Mouse (Mus musculus) heart, embryonic 14.5 days (tissue): ENCODE results near the gene Fam131a. TPM values are rescaled to one million over a fixed set of nuclear protein-coding genes. Genes with fewer than 3 reads are reported as not detected.

Experiments
- ATAC-seq: fragments of 200-750 bp; cut with Nextera tagmentation; 2 replicates; pipeline ENCODE4 v1.8.0; 2017; ENCODE audit warnings: low read depth, moderate TSS enrichment; ENCODE audit not compliant: insufficient number of reproducible peaks, insufficient read depth, low FRiP score
- H3K27ac ChIP-seq, 2 experiments: fragments of 200-500 bp in 1 of 2; fragments of 300-500 bp in 1 of 2; sonication (generic) in 1 of 2; replicated peaks in 1 of 2; 2 replicates each; pipeline ENCODE4 v1.5.1; 2012 to 2014; ENCODE audit warnings: low read depth in 2 of 2, low read length in 2 of 2, control low read depth in 1 of 2, mild to moderate bottlenecking in 1 of 2, mixed read lengths in 1 of 2; ENCODE audit not compliant: control insufficient read depth in 1 of 2, insufficient read depth in 1 of 2
- H3K27me3 ChIP-seq: fragments of 300-500 bp; sonication (generic); 2 replicates; pipeline ENCODE4 v1.6.1; 2014; ENCODE audit warnings: mild to moderate bottlenecking, low read length, control low read depth; ENCODE audit not compliant: control insufficient read depth, insufficient read depth
- H3K36me3 ChIP-seq: fragments of 300-500 bp; sonication (generic); 2 replicates; pipeline ENCODE4 v1.6.1; 2014; ENCODE audit warnings: mild to moderate bottlenecking, control low read depth, low read length, mixed read lengths; ENCODE audit not compliant: control insufficient read depth, insufficient read depth
- H3K4me1 ChIP-seq, 2 experiments: fragments of 200-500 bp in 1 of 2; fragments of 300-500 bp in 1 of 2; sonication (generic) in 1 of 2; 2 replicates each; pipeline ENCODE4 v1.6.1; 2012 to 2014; ENCODE audit warnings: low read length in 2 of 2, control low read depth in 1 of 2, mixed read lengths in 1 of 2; ENCODE audit not compliant: control insufficient read depth in 2 of 2, insufficient read depth in 2 of 2
- H3K4me2 ChIP-seq: fragments of 300-500 bp; sonication (generic); 2 replicates; pipeline ENCODE4 v1.6.1; 2014; ENCODE audit warnings: mild to moderate bottlenecking, low read length
- H3K4me3 ChIP-seq, 2 experiments: fragments of 200-500 bp in 1 of 2; fragments of 300-500 bp in 1 of 2; sonication (generic) in 1 of 2; 2 replicates each; pipeline ENCODE4 v1.5.1; 2012 to 2014; ENCODE audit warnings: low read length in 2 of 2, mild to moderate bottlenecking in 2 of 2, control low read depth in 1 of 2, low read depth in 1 of 2, moderate library complexity in 1 of 2; ENCODE audit not compliant: control insufficient read depth in 1 of 2, insufficient read depth in 1 of 2
- H3K9ac ChIP-seq: fragments of 300-500 bp; sonication (generic); 2 replicates; pipeline ENCODE4 v1.6.1; 2014; ENCODE audit warnings: mild to moderate bottlenecking, low read length
- H3K9me3 ChIP-seq: fragments of 300-500 bp; sonication (generic); 2 replicates; pipeline ENCODE4 v1.6.1; 2016; ENCODE audit warnings: low read length, control low read depth; ENCODE audit not compliant: control insufficient read depth
- WGBS: fragments of 180-500 bp; shearing (Covaris S2); extraction: QIAGEN DNeasy Blood & Tissue Kit; methylation state at CpG from one replicate; pipeline ENCODE4 v1.1.7; 2014; 5-methylcytosine and 5-hydroxymethylcytosine counted together
- polyA plus RNA-seq: library from polyadenylated mRNA; unstranded; fragments of >200 nt; fragmentation: Nextera tagmentation; extraction: Ambion mirVana; gene quantifications from 2 replicates; pipeline ENCODE4 v1.2.1, GENCODE M21; 2014

Gene Fam131a
- polyA plus RNA-seq, 1 experiment from 2014 or later = 7.2 TPM

DNA sequence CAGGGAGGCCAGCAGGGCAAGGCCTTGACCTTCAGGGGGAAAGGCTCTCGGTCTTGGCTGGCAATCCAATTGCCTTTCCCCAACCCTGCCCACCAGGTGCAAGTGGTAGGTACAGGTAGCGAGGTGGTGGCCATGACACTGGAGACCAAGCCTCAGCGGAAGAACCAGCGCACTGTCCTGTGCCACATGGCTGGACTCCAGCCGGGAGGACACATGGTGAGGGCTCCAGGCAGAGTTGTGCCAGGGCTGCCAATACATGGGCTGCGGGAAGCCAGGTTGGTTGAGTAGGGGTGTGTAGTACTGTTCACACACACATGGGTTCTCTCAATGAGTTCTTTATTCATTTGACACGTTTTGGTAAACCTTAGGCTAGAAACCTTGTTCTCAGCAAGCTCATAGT is 43.1 kb downstream of the Fam131a start:
- no peak for ATAC-seq
- Histone ChIP-seq H3K9ac (no peak overlapping the region), H3K9me3 (no peaks in the 10 kb centered on the region), H3K36me3 (no peaks in the 10 kb centered on the region), H3K4me3 (no peak overlapping the region), H3K27ac (no peak overlapping the region), H3K4me1 (peaks cover 2 to 15% of the 10 kb centered on the region in 2 experiments; a peak in 3 of 4 replicates), H3K27me3 (peaks cover 63% of the 10 kb centered on the region), H3K4me2 (no peak overlapping the region)
- 82% methylated on average over 7 of the region's 7 CpGs for WGBS

DNA sequence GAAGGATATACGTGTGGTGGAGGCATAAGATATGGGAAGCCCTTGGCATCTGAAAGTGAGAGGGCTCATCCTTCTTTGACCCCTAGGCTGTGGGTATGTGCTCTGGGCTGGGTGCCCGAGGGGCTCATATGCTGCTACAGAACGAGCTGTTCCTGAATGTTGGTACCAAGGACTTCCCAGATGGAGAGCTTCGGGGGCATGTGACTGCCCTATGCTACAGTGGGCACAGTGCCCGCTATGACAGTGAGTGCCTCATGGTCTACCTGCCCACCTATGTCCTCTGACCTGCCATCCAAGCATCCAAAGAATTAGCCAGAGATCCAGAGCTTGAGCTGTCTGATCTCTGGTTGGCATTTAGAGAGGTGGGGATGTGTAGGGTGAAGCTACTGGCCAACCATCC is 43.8 kb downstream of the Fam131a start:
- ATAC-seq = no peak
- no peak overlapping the region for H3K4me2 ChIP-seq
- no peaks in the 10 kb centered on the region for H3K9me3 ChIP-seq
- peaks cover 2 to 15% of the 10 kb centered on the region in 2 experiments; a peak in 3 of 4 replicates for H3K4me1 ChIP-seq
- no peaks in the 10 kb centered on the region for H3K36me3 ChIP-seq
- no peak overlapping the region for H3K9ac ChIP-seq
- peaks cover 59% of the 10 kb centered on the region for H3K27me3 ChIP-seq
- WGBS = 75% methylated on average over 5 of the region's 5 CpGs
- H3K27ac ChIP-seq = no peak overlapping the region
- H3K4me3 ChIP-seq = no peak overlapping the region

DNA sequence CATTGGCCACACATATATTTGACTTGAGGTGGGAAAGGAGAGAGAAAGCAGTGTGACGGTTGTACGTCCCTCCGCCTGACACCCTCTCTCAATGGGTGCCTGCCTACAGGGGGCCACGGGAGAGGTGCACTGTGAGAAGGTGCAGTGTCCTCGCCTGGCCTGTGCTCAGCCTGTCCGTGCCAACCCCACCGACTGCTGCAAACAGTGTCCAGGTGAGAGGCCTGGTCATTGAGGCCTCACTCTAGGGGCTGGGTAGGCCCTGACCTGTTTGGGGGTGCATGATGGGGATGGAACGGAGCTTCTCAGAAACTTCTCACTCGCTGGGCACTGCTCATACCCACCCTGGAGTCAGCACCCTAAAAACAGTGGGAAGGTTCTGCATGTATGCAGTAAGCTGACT is 46.8 kb downstream of the Fam131a start:
- no peak for ATAC-seq
- 80% methylated on average over 9 of the region's 9 CpGs for WGBS
- no peak overlapping the region for H3K4me2 ChIP-seq

DNA sequence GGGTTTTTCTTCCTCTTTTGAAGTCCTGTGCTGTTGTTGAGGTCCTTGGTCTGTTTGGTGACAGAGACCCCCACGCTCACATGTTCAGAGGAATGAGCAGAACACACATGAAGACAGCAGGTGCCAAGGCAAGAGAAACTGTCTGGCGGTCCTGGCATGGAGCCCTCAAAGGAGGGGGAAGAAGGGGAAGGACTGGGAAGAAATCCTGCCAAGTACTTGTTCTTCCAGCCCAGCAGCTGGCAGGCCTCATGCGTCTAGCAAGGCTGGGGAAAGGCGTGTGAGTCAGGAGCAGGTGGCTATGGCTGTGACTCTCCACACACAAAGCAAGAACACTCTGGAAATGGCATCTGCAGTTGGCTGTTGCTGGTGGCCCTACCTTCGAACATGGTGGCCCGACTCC is 53.6 kb downstream of the Fam131a start:
- 0 out of 2 replicates have a peak, but pooled peaks cover 5% of the 10 kb centered on the region for H3K27me3 ChIP-seq
- H3K9ac ChIP-seq = no peak overlapping the region
- no peak overlapping the region for H3K4me3 ChIP-seq
- no peaks in the 10 kb centered on the region for H3K9me3 ChIP-seq
- ATAC-seq = no peak
- no peak overlapping the region for H3K4me2 ChIP-seq
- H3K27ac ChIP-seq = no peak overlapping the region
- no peaks in the 10 kb centered on the region for H3K36me3 ChIP-seq
- H3K4me1 ChIP-seq = no peaks in the 10 kb centered on the region
- WGBS = 65% methylated on average over 6 of the region's 6 CpGs

More for the DNA sequence above, 46.8 kb downstream of the Fam131a start:
- Histone ChIP-seq H3K27ac (no peak overlapping the region), H3K9ac (no peak overlapping the region), H3K36me3 (no peaks in the 10 kb centered on the region), H3K27me3 (peaks cover 30% of the 10 kb centered on the region), H3K4me3 (no peak overlapping the region), H3K4me1 (no peaks in the 10 kb centered on the region), H3K9me3 (no peaks in the 10 kb centered on the region)

DNA sequence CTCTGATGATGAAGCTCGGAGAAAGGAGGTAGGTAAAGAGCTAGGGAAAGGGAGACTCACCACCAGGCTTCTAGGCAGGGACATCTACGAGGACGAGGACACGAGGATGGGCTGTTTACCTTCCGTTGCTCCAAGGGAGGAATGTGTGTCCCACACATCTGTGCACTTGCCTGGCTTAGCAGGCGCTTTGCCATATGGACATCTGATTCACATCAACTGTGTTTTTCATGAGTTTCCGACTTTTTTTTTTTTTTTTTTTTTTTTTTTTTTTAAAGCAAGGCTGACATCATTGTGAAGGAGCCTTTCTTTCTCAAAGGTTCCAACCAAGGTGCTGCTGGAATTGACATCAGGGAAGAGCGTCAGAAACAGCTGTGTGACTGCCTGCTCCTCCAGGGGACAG is 57.5 kb downstream of the Fam131a start:
- no peak for ATAC-seq

More for the DNA sequence above, 57.5 kb downstream of the Fam131a start:
- WGBS = 45% methylated on average over 8 of the region's 8 CpGs
- Histone ChIP-seq H3K9me3 (no peaks in the 10 kb centered on the region; the same call in 1 of the 2 replicates), H3K36me3 (no peaks in the 10 kb centered on the region), H3K4me1 (no peaks in the 10 kb centered on the region), H3K27ac (no peak overlapping the region), H3K4me2 (no peak overlapping the region), H3K9ac (no peak overlapping the region), H3K4me3 (no peak overlapping the region), H3K27me3 (0 out of 2 replicates have a peak, but pooled peaks cover 5% of the 10 kb centered on the region)

Other genes starting within 250 kb of the Fam131a start
- gene Eif2b5, start 194.4 kb upstream of the Fam131a start, polyA plus RNA-seq = 67.3 and 69.6 TPM in 2 replicates
- 20.7 and 21.0 TPM in 2 replicates for gene Dvl3, start 176.3 kb upstream of the Fam131a start, polyA plus RNA-seq
- 451 and 502 TPM in 2 replicates for gene Ap2m1, start 157.8 kb upstream of the Fam131a start, polyA plus RNA-seq
- gene Abcf3, start 144.7 kb upstream of the Fam131a start, polyA plus RNA-seq = 37.1 and 46.0 TPM in 2 replicates
- 0.23 and 0.54 TPM in 2 replicates for gene Vwa5b2, start 103.8 kb upstream of the Fam131a start, polyA plus RNA-seq
- 19.4 TPM in 2 replicates for gene Eef1akmt4, start 81.6 kb upstream of the Fam131a start, polyA plus RNA-seq
- 0.14 TPM in 1 of 2 replicates, not detected in the other for gene Gm49333, start 81.6 kb upstream of the Fam131a start, polyA plus RNA-seq
- gene Alg3, start 81.5 kb upstream of the Fam131a start, polyA plus RNA-seq = 29.3 and 31.4 TPM in 2 replicates
- 0.40 and 0.57 TPM in 2 replicates for gene Camk2n2, start 72.0 kb upstream of the Fam131a start, polyA plus RNA-seq
- 0.22 and 0.53 TPM in 2 replicates for gene Ece2, start 63.4 kb upstream of the Fam131a start, polyA plus RNA-seq
- 217 and 231 TPM in 2 replicates for gene Psmd2, start 41.6 kb upstream of the Fam131a start, polyA plus RNA-seq
- 96.6 and 107 TPM in 2 replicates for gene Eif4g1, start 24.9 kb upstream of the Fam131a start, polyA plus RNA-seq
- gene Polr2h, start 24.4 kb downstream of the Fam131a start, polyA plus RNA-seq = 53.2 and 58.4 TPM in 2 replicates
- gene Clcn2, start 24.5 kb downstream of the Fam131a start, polyA plus RNA-seq = 4.0 and 5.1 TPM in 2 replicates
- gene Chrd, start 39.9 kb downstream of the Fam131a start, polyA plus RNA-seq = 0.67 and 0.70 TPM in 2 replicates
- gene Thpo, start 41.3 kb downstream of the Fam131a start, polyA plus RNA-seq = 0.34 TPM in 1 of 2 replicates, not detected in the other